Mouse (Mus musculus): ENCODE measurements around the gene Lrp1. TPM values are rescaled to one million over a fixed set of nuclear protein-coding genes. Genes with fewer than 3 reads are reported as not detected.

Gene Lrp1
- total RNA-seq, 4 experiments from 2014 or later: 25.5 to 45.5 (median 36.3) TPM

GRCm38 (mm10) chr10:127524646-127525255 is 96.2 kb downstream of the Lrp1 start:
- no peak for DNase-seq (ENCODE audit: low spot score in 2 of 2)

GRCm38 (mm10) chr10:127522088-127522581 is 98.8 kb downstream of the Lrp1 start, which contains the start of gene Shmt2:
Gene Shmt2 (minus strand): TSS chr10:127522444.
- peak; percentile 74 to 75 for DNase-seq (ENCODE audit: low spot score in 2 of 2)

- DNase-seq (ENCODE audit: low spot score in 2 of 2): no peak
Measured at GRCm38 (mm10) chr10:127521611-127522080, 99.3 kb downstream of the Lrp1 start.

- DNase-seq (ENCODE audit: low spot score in 2 of 2): no peak
Measured at GRCm38 (mm10) chr10:127520714-127521357, 100.1 kb downstream of the Lrp1 start.

GRCm38 (mm10) chr10:127519903-127520713 is 100.8 kb downstream of the Lrp1 start:
- DNase-seq (ENCODE audit: low spot score in 2 of 2): no peak

DNA sequence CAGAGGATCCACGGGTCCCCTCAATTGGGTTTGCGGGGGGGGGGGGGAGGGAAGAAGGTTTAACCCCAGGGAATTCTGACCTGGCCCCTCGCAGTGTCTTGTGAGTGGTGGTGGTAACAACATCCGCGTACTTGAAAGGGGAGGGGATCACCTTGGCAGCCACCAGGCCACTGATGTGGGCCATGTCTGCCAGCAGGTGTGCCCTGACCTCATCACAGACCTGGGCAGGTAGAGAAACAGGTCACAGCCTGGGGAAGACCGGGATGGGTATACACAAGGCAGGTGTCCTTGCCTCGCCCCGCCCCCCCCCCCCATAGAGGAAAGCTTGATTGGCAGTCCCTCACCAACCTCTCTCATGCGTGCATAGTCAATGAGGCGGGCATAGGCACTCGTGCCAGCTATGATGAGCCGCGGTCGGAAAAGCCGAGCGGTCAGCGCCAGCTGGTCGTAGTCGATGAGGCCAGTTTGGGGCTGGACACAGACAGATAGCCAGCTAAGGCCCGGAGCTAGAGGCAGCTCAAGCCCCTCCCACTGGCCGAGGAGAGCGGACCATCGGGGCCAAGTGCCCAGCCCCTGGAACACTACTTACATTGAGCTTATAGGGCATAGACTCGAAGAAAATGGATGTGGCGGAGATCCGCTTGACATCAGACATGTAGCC is 101.8 kb downstream of the Lrp1 start:
- DNase-seq (ENCODE audit: low spot score in 2 of 2): no peak

GRCm38 (mm10) chr10:127517941-127518340 is 103.0 kb downstream of the Lrp1 start:
- DNase-seq (ENCODE audit: low spot score in 2 of 2): no peak

DNA sequence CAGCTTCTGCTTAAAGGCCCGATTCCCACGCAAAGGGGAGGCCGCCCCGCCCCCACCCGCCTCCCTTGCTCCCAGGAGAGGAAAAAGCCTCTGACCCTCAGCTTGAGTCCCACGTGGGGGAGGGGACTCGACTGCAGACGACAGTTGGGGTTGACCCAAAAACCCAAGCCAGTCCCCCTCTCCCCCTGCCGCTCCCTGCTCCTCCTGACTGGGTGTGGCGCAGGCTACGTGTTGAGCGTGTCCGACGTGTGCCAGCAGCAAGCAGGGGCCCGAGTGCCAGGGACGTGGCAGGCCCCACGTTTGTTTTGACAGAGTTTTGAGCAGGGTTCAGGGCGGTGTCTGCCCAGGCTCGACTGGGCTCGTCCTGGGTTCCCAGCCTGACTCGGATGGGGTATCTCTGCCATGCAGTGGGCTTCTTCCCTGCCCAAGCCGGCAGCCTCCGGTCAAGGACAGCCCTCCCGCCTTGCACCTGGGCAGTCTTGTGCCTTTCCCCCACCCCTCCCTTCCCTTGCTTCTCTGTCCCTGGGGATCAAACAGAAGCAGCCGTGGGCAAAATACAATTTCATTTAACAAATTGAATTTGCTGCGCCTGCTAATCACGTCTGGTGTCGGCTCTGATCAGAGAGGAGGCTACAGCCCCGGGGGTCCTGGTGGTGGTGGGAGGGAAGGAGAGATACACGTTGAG is 104.2 kb downstream of the Lrp1 start:
- no peak for DNase-seq (ENCODE audit: low spot score in 2 of 2)

DNA sequence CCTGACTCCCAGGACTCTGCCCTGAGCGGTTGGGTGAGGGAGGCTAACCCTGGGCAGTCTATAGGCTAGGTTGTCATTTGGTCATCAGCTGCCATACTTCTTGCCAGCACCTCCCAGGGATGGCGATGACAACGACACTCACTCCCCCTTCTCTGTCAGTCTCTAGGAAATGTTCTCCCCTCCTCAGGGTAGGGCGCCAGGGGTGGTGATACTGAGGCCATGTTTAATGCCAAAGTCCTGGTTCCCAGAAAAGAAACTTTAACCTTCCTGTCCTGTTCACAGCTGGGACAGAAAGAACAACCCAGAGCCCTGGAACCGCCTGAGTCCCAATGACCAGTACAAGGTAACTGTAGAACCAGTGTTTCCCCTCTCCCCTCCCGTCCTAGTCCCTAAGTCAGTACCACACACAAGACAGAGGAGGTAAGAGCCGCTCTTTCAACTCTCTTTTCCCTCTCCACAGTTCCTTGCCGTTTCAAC is 104.9 kb downstream of the Lrp1 start:
- DNase-seq (ENCODE audit: low spot score in 2 of 2): no peak

DNA sequence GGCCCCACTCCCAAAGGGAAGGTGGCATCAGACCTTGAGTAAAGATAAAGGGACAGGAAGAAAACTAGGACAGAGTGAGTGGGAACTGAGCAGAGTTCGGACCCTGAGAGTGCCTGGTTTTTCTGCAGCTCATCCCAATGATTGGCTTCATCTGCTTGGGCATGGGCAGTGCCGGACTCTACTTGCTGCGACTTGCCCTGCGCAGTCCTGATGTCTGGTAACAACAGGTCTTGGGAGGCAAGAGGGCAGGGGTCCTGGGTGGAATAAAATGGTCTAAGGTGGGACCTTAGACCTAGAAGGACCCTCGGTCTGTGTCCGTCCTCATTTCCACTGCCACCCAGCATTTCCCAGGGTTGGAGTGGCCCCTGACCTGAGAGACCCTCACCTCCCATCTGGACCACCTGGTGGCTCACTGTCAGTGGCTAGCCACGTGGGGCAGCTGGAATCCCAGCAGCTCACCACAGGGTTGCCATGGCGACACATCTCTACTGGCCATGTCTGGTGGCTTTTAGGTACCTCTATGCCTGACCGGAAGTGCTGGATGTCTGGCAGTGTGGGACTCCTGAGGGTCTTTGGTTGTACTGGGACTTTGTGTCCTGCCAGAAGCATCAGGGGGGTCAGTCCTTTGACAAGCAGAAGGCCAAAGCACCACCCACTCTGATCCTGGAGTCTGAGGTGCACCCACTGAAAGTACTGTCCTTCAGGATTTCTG is 105.5 kb downstream of the Lrp1 start:
- DNase-seq (ENCODE audit: low spot score in 2 of 2): no peak

DNA sequence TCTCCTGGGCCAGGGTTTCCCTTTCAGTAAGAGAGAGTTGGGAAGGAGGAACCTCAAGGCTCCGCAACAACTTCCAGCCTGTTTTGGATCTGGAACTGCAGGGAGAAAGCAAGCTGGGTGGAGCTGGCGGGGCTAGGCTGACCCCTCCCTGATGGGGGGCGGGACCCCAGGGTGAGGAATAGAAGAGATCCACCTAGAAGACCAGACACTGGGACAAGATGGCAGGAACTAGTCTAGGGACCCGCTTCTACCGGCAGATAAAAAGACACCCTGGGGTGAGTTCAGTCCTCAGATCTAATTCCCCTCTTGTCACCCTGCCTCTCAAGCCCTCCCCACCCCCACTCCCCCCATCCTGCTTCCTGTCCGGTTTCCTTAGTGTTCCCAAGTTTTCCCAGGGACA is 106.2 kb downstream of the Lrp1 start, which contains the start of gene Ndufa4l2:
Ndufa4l2 (plus strand) TSS at position 204 of the 400 bp plus-strand sequence.
- DNase-seq (ENCODE audit: low spot score in 2 of 2): no peak

GRCm38 (mm10) chr10:127514111-127514698 is 106.7 kb downstream of the Lrp1 start:
- DNase-seq (ENCODE audit: low spot score in 2 of 2): no peak

DNA sequence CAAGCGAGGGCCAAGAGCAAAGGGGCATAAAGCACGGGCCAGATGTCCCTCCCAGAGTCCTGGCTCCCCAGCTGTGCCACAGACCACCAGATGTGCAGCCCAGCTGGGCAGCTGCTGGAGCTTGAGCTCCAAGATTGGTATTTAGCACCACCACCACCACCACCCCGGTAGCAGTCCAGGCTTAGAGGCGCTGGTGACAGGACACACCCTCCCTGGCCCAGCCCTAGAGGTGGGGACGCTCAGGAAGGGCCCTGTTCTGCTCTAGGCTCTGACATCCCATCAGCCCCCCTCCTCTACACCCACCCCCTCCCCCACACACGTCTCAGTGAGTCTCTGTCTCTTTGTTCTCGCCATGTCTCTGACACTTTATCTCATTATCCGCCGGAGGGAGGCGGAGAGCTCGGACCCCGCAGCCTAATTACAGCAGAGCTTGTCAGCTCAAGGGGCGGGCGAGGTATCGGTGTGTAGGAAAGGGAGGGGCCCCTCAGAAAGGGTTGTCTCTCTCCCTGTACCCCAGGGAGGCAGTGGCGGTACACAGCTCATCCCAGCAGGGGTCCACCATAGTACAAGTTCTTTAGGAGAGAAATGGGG is 107.4 kb downstream of the Lrp1 start:
- no peak for DNase-seq (ENCODE audit: low spot score in 2 of 2)

GRCm38 (mm10) chr10:127512813-127513212 is 108.1 kb downstream of the Lrp1 start:
- DNase-seq (ENCODE audit: low spot score in 2 of 2): peak; percentile 92 to 94

- no peak for DNase-seq (ENCODE audit: low spot score in 2 of 2)
Measured at GRCm38 (mm10) chr10:127512307-127512666, 108.7 kb downstream of the Lrp1 start.

DNA sequence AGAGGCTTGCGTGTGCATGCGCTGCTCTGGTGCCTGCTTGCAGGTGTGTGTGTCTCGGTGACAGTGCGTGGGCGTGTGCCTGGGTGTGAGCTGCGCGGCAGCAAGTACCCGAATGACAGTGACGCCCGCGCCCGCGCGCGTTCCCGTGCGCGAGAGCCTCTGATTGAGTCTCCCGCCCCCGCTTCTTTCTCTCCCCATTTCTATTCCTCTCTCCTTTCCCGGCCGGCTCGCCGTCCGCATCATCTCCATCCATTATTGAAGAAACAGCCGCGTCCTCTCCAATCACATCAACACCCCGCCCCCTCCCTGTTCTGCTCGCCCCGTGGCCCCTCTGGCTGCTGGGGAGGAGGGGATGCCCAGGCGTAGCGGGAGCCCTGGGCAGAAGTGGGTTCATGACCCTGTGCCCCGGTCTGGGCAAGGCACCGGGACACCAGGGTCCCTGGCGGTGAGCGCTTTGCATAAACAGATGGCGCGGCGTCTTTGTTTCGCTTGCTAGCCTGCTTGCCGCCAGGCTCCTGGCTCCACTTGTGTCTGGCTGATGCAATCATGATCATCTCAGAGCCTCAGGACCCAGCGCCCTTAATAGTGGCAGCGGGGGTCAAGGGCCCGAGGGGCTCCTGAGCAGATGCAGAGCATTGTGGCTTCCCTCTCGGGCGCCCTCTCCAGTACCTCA is 109.2 kb downstream of the Lrp1 start:
- no peak for DNase-seq (ENCODE audit: low spot score in 2 of 2)

DNA sequence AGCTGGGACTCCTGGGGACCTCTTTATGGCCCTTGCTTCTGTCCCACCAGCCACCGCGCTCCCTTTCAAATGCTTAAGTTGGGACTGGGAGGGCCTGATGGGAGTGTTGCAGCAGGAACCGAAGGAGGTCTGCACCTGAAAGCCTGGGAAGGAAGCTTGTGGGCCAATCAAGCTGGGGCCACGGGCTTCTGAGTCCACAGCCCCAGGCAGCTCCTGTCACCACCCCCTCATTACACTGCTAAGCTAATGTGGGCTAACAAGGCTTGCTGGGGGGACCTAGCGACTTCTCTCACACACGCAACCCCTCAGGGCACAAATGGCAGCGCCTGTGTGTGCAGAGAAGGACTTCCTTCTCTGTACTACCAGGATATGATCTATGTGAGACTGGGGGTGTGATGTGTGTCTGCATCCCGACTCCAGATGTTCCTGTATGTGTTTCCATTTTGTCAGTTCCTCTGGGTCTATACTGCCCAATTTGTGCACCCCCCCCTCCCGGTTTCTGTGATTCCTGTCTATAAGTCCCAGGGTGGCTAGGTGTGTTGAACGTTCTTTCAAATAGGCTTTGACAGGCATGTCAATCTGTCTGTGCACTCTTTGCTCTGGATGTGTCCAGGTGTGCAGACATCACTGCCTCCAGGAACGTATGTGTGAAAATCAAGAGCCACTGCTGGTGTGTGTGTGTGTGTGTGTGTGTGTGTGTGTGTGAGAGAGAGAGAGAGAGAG is 109.9 kb downstream of the Lrp1 start:
- no peak for DNase-seq (ENCODE audit: low spot score in 2 of 2)

Data from gastrocnemius, adult 8-10 months (tissue).